Mouse (Mus musculus) olfactory bulb, adult 2 months (tissue): ENCODE results near the gene Clptm1. TPM values are rescaled to one million over a fixed set of nuclear protein-coding genes. Genes with fewer than 3 reads are reported as not detected.

ENCODE experiments used
- H3K27ac ChIP-seq: fragments of 200-500 bp; 2 replicates; pipeline ENCODE4 v1.5.1; 2012; ENCODE audit warnings: low read depth, low read length; ENCODE audit not compliant: insufficient read depth
- H3K4me1 ChIP-seq: fragments of 200-500 bp; 2 replicates; pipeline ENCODE4 v1.6.1; 2012; ENCODE audit warnings: low read length; ENCODE audit not compliant: control insufficient read depth, insufficient read depth
- H3K4me3 ChIP-seq: fragments of 200-500 bp; 2 replicates; pipeline ENCODE4 v1.5.1; 2012; ENCODE audit warnings: mild to moderate bottlenecking, low read depth, low read length, moderate library complexity; ENCODE audit not compliant: insufficient read depth
- CTCF ChIP-seq: fragments of 200-500 bp; IDR thresholded peaks from 2 replicates; pipeline ENCODE4 v1.5.1; 2012; ENCODE audit warnings: low read depth, mild to moderate bottlenecking, low read length, moderate library complexity; ENCODE audit not compliant: insufficient read depth
- POLR2A ChIP-seq: fragments of 200-500 bp; IDR thresholded peaks from 2 replicates; pipeline ENCODE4 v1.6.1; 2012; ENCODE audit warnings: mild to moderate bottlenecking, low read depth, low read length, moderate library complexity; ENCODE audit not compliant: insufficient read depth
- WGBS: fragments of 180-500 bp; shearing (Covaris S2); methylation state at CpG from one replicate; pipeline ENCODE4 v1.1.7; 2018; 5-methylcytosine and 5-hydroxymethylcytosine counted together
- polyA plus RNA-seq: library from polyadenylated mRNA; stranded (reverse); fragments of >200 nt; gene quantifications from 2 replicates; pipeline ENCODE4 v1.2.4, GENCODE M21; 2012; ENCODE audit warnings: low replicate concordance; ENCODE audit not compliant: missing spikeins, insufficient read depth, insufficient read length

Clptm1 gene
- polyA plus RNA-seq, 1 experiment, result not detected

DNA sequence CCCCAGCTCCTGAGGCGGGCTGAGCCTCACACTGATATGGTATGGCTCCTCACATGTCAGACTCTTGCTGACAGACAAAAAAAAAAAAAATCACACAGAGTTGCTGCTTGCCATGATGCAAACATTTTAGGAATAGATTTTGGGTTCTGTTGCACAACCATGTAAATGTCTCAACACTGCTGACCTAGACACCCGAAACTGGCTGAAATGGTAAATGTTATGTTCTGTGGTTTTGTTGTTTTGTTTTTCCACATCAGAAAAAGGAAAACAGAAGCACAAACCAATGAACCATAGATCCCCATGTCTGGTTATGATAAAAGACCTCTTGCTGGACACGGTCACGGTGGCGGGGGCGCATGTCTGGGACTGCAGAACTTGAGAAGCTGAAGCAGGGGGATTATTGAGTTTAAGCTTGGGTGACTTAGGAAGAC is 19.0 kb upstream of the Clptm1 start:
- H3K4me1 ChIP-seq, result no peaks in the 10 kb centered on the region
- TF ChIP-seq POLR2A (no peak), CTCF (no peak)

DNA sequence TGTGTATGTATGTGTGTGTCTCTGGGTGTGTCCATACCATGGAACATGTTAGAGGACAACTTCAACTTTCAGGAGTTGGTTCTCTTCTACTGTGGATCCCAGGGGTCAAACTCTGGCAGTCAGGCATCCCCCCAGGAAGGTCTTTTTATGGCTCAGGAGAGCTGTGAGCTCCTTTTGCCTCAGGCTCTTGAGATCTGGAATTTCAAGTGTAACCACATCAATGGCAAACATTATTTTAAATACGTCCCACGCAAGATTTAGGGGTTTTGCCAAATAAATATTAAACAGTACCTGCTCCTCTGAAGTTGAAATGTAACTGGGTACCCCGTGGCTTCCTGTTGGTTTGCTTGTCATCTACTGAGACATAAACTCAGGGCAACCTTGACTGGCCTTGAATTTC is 18.1 kb upstream of the Clptm1 start:
- Histone ChIP-seq H3K27ac (no peak overlapping the region), H3K4me3 (no peak overlapping the region), H3K4me1 (no peaks in the 10 kb centered on the region)
- WGBS, result 80% methylated on average over 3 of the region's 3 CpGs
- no peak for TF ChIP-seq CTCF

More for the DNA sequence above, 19.0 kb upstream of the Clptm1 start:
- Histone ChIP-seq H3K4me3 (no peak overlapping the region), H3K27ac (no peak overlapping the region)
- WGBS, result 94% methylated on average over 6 of the region's 6 CpGs

DNA sequence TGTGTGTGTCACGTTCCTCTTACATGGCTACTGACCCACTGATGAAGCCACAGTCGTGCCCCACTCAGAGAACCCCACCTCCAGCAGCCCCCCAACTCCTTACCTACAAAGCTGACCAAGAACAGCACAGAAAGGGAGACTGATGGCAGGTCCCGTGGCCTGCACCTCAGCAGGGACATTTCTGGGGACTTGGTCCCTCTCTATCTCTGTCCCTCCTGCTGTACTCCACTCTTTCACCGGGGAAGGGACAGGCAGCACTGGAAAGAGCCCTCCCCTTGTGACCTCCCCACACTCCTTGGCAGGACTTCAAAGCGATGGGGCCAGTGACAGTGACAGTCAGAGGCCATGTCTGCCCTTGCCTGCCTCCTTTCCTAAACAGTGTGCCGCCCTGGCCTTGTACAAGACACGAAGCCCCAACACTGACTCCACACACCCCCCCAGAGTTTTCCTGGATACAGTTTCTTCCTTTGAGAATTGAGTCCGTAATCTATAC is 16.4 kb upstream of the Clptm1 start, which contains the start of the genes Gm44805 and Apoc4:
Gene Gm44805, minus strand, starts transcription at position 222 of the 493 bp plus-strand sequence.
Gene Apoc4, minus strand, starts transcription at position 278 of the 493 bp plus-strand sequence.
- Histone ChIP-seq H3K27ac (no peak within 1 kb of the TSS), H3K4me3 (no peak within 1 kb of the TSS), H3K4me1 (no peaks in the 10 kb centered on the region)
- TF ChIP-seq POLR2A (no peak), CTCF (no peak)
- whole genome bisulfite sequencing, result 75% methylated on average over 8 of the region's 8 CpGs

DNA sequence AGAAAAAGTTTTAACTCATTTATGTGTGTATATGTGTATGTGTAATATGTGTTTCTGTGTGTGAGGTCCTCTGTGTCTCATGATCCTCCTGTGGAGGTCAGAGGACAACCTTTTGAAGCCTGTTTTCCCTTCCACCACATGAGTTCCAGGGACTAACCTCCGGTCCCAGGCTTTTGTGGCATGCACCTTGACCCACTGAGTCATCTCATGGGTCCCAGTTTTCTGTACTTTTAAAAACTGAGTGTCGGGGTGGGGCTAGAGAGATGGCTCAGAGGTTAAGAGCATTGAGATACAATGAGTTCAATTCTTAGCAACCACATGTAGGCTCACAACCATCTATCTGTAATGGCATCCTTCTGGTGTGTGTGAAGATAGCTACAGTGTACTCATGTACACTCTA is 15.9 kb upstream of the Clptm1 start:
- Histone ChIP-seq H3K4me3 (no peak overlapping the region), H3K27ac (no peak overlapping the region), H3K4me1 (no peaks in the 10 kb centered on the region)
- TF ChIP-seq CTCF (no peak), POLR2A (no peak)
- 91% methylated on average over 2 of the region's 2 CpGs for WGBS

DNA sequence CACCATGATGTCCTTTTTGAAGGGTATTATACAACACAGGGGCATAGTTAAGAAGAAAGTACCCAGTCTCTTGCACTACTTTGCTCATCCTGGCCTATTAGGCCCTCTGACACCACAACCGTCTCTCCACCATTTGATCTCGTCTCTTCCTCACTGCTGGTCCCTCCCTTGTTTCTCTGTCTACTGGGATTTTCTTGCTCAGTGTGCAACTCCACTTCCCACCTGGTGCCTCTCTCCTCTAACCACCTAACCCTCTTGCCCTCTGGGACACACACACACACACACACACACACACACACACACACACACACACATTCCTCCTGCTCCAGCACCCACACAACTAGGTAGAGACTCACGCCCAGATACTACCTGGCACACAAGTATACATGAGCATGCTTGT is 14.1 kb upstream of the Clptm1 start:
- Histone ChIP-seq H3K4me1 (no peaks in the 10 kb centered on the region), H3K27ac (no peak overlapping the region), H3K4me3 (no peak overlapping the region)
- WGBS, result 87% methylated on average over 3 of the region's 3 CpGs
- TF ChIP-seq CTCF, result no peak
- TF ChIP-seq POLR2A, result no peak

DNA sequence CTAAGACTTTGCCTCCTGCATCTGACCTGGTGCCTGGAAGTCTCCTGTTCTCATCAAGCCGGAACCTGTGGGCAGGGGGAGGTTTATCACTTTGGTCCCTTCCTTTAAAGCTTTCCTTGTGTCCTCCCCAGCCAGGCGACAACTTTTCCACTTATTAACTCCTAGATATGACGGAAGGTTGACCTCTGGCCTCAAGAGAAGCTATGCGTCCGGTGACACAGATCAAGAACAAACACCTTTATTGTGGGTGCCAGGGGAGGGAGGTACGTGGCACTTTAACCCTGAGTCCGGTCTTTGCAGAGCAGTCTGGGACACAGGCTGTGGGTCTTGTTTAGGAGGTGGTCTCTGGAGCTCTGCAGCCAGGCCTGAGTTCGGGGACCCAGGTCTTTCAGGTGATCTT is 13.0 kb upstream of the Clptm1 start, which contains the start of gene Apoc2:
Gene Apoc2, minus strand, starts transcription at position 70 of the 400 bp plus-strand sequence.
- Histone ChIP-seq H3K27ac (no peak within 1 kb of the TSS), H3K4me3 (no peak within 1 kb of the TSS), H3K4me1 (peaks cover 4% of the 10 kb centered on the region; the same call in 1 of the 2 replicates)
- 87% methylated on average over 8 of the region's 8 CpGs for WGBS
- TF ChIP-seq POLR2A (no peak), CTCF (no peak)

DNA sequence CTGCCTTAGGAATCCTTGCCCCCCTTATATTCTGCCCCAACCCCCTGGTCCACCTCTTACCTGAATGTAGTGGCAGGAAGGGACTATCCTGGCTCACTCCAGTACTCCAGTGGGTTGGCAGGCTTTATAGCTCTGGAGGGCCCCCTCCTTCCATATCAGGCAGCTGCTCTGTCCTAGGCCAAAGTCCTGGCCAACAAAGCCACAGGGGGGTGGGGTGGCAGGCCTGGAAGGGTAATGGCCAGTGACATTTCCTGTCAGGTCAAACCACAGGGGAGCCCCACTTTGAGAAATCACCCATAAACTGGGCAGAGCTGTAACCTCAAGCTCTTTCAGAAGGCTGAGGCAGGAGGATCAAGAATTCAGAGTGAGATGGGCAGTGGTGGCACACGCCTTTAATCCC is 11.8 kb upstream of the Clptm1 start:
- no peak overlapping the region for H3K4me3 ChIP-seq
- H3K4me1 ChIP-seq, result peaks cover 4% of the 10 kb centered on the region; the same call in 1 of the 2 replicates
- no peak for TF ChIP-seq POLR2A
- H3K27ac ChIP-seq, result no peak overlapping the region
- 88% methylated on average over 1 of the region's 1 CpGs for WGBS

DNA sequence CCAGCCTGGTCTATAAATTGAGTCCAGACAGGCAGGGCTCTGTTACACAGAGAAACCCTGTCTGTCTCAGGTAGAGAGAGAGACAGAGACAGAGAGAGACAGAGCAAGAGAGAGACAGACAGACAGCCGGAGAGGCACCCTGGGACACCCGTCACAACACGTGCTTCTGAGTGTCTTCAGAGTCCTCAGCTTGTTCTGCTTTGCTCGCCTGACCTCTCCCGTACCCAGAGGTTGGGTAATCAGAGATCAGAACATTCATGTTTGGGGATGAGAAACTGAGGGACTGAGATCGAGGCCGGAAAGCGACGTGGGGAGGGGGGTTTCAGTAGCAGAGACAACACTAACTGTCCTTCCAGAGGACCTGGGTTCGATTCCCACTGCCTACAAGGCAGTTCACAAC is 11.0 kb upstream of the Clptm1 start:
- TF ChIP-seq CTCF (no peak), POLR2A (no peak)
- Histone ChIP-seq H3K4me1 (peaks cover 4% of the 10 kb centered on the region; the same call in 1 of the 2 replicates), H3K27ac (no peak overlapping the region), H3K4me3 (no peak overlapping the region)
- 85% methylated on average over 10 of the region's 10 CpGs for WGBS

DNA sequence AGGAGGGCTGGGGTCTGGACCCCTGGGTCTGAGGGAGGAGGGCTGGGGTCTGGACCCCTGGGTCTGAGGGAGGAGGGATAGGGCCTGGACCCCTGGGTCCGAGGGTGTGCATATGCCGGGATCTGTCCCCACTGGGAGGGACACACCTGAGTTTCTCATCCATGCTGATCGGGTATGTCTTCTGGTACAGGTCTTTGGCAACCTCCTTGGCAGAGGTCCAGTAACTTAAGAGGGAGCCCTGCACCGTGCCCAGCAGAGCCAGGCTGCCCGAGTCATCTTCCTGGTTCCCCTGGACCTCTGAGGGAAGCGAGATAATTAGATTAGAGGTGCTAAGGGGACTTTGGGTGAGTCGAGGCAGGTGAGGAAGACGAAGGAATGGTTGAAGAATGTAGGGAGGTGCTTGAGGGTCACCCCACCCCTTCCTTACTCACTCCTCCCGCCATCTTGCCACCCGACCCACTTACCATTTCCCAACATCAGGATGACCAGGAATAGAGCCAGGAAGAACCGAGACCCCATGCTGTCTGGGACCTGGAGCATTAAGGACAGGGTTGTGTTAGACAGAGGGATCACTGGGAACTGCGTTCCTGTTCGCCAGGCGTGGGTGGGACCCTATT is 8.4 kb upstream of the Clptm1 start:
- Histone ChIP-seq H3K4me3 (no peak overlapping the region), H3K27ac (no peak overlapping the region), H3K4me1 (peaks cover 8% of the 10 kb centered on the region)
- TF ChIP-seq CTCF, result no peak
- TF ChIP-seq POLR2A, result no peak
- WGBS, result 64% methylated on average over 14 of the region's 14 CpGs

DNA sequence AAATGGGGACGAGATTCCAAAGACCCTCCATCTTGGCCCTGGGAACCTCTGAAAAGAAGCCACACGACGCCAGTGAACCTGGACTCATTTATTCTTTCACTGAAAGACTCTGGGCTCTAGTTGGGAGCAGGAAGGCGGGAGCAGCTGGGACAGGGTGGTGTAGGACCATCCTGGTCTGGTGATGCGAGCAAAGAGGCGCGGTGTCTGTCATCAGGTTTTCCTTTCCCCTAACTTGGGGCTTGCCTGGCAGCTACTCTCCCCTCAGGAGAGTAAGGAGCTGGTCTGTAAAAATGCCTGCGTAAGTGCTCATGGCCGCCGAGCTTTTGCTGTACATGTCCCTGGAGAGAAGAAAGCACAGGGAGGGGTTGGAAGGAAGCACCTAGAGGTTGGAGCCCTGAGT is 6.7 kb upstream of the Clptm1 start:
- 73% methylated on average over 10 of the region's 10 CpGs for WGBS
- H3K4me1 ChIP-seq, result peaks cover 8% of the 10 kb centered on the region
- H3K27ac ChIP-seq, result no peak overlapping the region
- TF ChIP-seq CTCF (no peak), POLR2A (no peak)
- H3K4me3 ChIP-seq, result no peak overlapping the region
